Mouse (Mus musculus): ENCODE data around the gene Prpf8. TPM values are rescaled to one million over a fixed set of nuclear protein-coding genes. Genes with fewer than 3 reads are reported as not detected.
A peak's percentile ranks its signal among the peaks of the same experiment; 100 is the strongest.

Gene Prpf8
- polyA plus RNA-seq, 1 experiment from 2014 or later = 44.3 TPM

DNA sequence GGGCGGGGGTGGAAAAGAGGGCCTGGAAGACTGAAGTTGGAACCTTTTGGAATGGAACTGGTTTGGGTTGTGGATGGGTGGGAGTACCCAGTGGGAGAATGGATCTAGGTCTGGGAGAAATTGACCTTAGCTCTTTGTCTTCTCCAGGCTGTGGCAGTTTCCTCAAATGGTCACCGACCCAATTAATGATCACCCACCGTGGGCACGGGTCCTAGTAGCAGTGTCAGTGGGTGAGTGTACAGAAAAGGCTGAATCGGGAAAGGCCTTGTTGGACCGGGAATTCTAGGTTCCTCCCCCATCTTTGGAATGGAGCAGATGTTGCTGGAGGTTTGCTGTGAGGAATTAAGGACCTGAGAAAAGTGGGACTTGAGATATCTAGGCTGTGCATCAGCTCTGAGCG, 18.2 kb upstream of the Prpf8 start:
- H3K36me3 ChIP-seq = peaks cover 17% of the 10 kb centered on the region
- WGBS = 67% methylated on average over 7 of the region's 7 CpGs
- H3K4me3 ChIP-seq (replicated peaks) = peak overlapping the region; percentile 30
- no peaks in the 10 kb centered on the region for H3K9me3 ChIP-seq (replicated peaks)
- H3K4me1 ChIP-seq = peaks cover 12% of the 10 kb centered on the region
- peak overlapping the region; percentile 64 for H3K4me2 ChIP-seq
- H3K27me3 ChIP-seq (replicated peaks) = no peaks in the 10 kb centered on the region
- peak overlapping the region; percentile 40; the same call in 1 of the 2 replicates for H3K9ac ChIP-seq (replicated peaks)
- H3K27ac ChIP-seq (replicated peaks) = no peak overlapping the region
- no peak for ATAC-seq (ENCODE audit: low FRiP score)

DNA sequence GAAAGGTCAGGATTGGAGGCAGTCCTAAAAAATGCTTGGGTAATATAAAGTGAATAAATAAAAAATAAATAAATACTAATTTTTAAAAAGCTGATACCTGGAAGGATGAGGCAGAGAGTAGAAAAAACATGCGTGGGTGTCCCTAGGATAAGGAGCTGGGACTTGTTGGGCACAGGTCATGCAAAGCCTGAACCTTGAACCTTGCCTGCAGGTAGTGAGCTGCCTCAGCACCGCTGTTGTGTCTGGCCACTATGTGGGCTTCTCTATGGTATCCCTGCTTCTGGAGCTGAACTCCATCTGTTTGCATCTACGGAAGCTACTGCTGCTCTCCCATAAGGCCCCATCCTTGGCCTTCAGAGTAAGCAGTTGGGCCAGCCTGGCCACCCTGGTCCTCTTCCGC, 17.4 kb upstream of the Prpf8 start:
- Histone ChIP-seq H3K9me3 (replicated peaks) (no peaks in the 10 kb centered on the region), H3K4me2 (no peak overlapping the region), H3K27ac (replicated peaks) (no peak overlapping the region), H3K9ac (replicated peaks) (no peak overlapping the region), H3K36me3 (peaks cover 17% of the 10 kb centered on the region), H3K27me3 (replicated peaks) (no peaks in the 10 kb centered on the region), H3K4me3 (replicated peaks) (no peak overlapping the region), H3K4me1 (peaks cover 8% of the 10 kb centered on the region; the same call in 1 of the 2 replicates)
- 93% methylated on average over 4 of the region's 4 CpGs for WGBS
- no peak for ATAC-seq (ENCODE audit: low FRiP score)

DNA sequence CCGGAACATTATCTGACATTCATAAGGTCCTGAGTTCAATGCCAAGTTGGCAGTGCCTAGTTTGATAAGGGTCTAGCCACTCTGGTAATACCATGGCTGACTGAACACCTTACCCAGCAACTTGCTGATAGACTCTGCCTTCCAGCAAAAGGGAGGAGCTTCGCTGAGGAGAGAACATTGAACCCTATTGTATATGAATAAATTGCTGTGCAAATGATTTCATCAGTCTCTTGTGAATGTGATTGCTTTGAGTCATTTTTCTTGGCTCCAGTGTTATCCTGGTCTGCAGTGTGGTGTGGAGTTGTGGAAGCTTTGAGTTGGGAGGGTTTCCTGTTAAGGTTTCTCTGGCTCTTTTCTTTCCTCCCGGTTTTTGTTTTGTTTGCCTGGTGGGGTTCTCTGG, 15.9 kb upstream of the Prpf8 start:
- 94% methylated on average over 3 of the region's 3 CpGs for WGBS

DNA sequence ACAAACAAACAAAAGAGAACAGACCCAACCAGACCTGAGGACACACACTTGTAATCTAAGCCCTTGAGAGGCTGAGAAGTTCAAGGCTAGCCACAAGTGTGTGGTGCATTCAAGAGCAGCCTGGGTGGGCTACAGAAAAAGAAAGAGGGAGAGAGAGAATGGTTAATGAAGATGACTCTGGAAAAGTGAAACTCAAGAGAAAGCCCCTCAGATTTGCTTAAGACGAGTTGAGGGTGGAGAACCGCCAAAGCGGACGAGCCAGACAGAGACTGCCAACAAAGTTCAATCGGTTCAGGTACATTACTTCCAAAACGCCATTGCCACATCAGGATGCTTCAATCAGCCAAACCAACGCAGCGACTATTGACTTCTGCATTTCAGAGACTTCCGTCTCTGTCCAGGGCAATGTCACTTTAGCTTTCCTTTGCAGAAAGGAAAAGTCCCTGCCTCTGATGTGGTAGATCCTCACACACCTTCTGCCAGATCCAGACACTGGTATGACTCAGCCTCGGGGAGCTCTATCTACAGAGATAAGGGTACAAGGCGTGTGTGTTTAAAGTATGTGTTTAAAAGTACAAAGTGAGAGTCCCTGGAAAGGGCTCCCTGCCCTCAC, 14.0 kb upstream of the Prpf8 start:
- Histone ChIP-seq H3K4me1 (peaks cover 6% of the 10 kb centered on the region; the same call in 1 of the 2 replicates), H3K4me2 (no peak overlapping the region), H3K36me3 (no peaks in the 10 kb centered on the region), H3K9me3 (replicated peaks) (no peaks in the 10 kb centered on the region), H3K9ac (replicated peaks) (no peak overlapping the region), H3K27me3 (replicated peaks) (no peaks in the 10 kb centered on the region), H3K4me3 (replicated peaks) (no peak overlapping the region), H3K27ac (replicated peaks) (no peak overlapping the region)
- 84% methylated on average over 11 of the region's 11 CpGs for WGBS
- ATAC-seq (ENCODE audit: low FRiP score) = no peak

More for the DNA sequence above, 15.9 kb upstream of the Prpf8 start:
- H3K27ac ChIP-seq (replicated peaks) = no peak overlapping the region
- H3K4me2 ChIP-seq = no peak overlapping the region
- no peak overlapping the region for H3K4me3 ChIP-seq (replicated peaks)
- no peaks in the 10 kb centered on the region for H3K9me3 ChIP-seq (replicated peaks)
- H3K9ac ChIP-seq (replicated peaks) = no peak overlapping the region
- H3K4me1 ChIP-seq = peaks cover 8% of the 10 kb centered on the region; the same call in 1 of the 2 replicates
- no peaks in the 10 kb centered on the region for H3K27me3 ChIP-seq (replicated peaks)
- peaks cover 3% of the 10 kb centered on the region for H3K36me3 ChIP-seq
- ATAC-seq (ENCODE audit: low FRiP score) = no peak

DNA sequence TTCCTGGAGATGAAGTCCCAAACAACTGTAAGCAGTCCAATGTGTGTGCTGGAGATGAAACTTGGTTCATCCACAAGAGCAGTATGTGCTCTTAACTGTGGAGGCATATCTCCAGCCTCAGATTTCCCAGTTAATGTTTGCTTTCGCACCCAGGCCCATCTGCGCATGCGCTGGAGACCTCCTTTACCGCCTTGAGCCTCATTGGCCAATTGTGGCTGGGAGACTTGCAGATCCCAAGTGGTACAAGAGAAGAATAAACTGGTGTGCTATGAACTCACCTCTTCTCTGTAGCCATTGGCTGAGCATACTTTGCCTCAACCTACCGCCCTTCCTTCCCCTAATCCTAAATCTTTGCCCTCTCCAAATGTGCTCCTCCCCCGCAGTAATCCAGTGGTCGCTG, 13.2 kb upstream of the Prpf8 start:
- 66% methylated on average over 7 of the region's 7 CpGs for WGBS
- Histone ChIP-seq H3K36me3 (no peaks in the 10 kb centered on the region), H3K9me3 (replicated peaks) (no peaks in the 10 kb centered on the region), H3K4me2 (no peak overlapping the region), H3K27ac (replicated peaks) (no peak overlapping the region), H3K4me3 (replicated peaks) (no peak overlapping the region), H3K27me3 (replicated peaks) (no peaks in the 10 kb centered on the region), H3K4me1 (no peaks in the 10 kb centered on the region), H3K9ac (replicated peaks) (no peak overlapping the region)
- no peak for ATAC-seq (ENCODE audit: low FRiP score)

DNA sequence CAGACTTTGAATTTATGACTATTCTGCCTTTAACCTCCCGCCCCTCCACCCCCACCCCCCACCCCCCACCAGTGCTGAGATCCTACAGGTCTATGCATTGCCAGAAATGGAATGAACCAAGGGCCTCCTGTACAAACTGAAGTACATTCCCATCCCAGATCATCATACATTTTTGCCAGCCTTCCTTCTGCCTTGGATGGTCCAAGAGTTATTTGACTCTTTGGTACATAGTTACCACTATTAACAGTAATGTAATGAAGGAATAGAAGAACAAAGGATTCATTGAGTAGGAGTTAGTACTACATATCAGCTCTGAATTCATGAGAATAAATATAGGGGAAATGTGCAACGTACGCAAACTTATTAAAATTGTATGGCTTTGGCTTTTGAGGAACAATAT, 424 bp upstream of the Prpf8 start:
- H3K27ac ChIP-seq (replicated peaks) = 0 out of 2 replicates have a peak overlapping the region, but pooled peaks have one; percentile 33
- H3K27me3 ChIP-seq (replicated peaks) = no peaks in the 10 kb centered on the region; the same call in 1 of the 2 replicates
- 21% methylated on average over 3 of the region's 3 CpGs for WGBS
- no peak overlapping the region for H3K9ac ChIP-seq (replicated peaks)
- H3K4me2 ChIP-seq = peak overlapping the region; percentile 96
- peaks cover 17% of the 10 kb centered on the region for H3K4me1 ChIP-seq
- H3K9me3 ChIP-seq (replicated peaks) = no peaks in the 10 kb centered on the region
- H3K36me3 ChIP-seq = peaks cover 23% of the 10 kb centered on the region
- ATAC-seq (ENCODE audit: low FRiP score) = no peak; the same call in none of the 2 replicates
- H3K4me3 ChIP-seq (replicated peaks) = peak overlapping the region; percentile 76

DNA sequence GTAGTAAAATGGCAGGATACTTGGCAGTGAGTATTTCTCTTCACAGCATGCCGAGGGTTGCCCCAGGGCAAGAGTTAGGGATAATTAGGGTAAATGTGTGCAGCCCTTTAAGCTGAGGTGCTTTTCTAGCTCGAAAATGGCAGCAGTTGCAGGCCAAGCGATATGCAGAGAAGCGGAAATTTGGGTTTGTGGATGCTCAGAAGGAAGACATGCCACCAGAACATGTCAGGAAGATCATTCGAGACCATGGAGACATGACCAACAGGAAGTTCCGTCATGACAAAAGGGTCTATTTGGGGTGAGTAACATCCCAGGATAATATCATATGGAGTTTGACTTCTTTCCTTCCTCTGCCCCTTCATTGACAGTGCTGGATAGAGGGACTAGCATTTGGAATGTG, 880 bp downstream of the Prpf8 start:
- Histone ChIP-seq H3K27me3 (replicated peaks) (no peaks in the 10 kb centered on the region; the same call in 1 of the 2 replicates), H3K4me3 (replicated peaks) (peak overlapping the region; percentile 76), H3K9ac (replicated peaks) (peak overlapping the region; percentile 94), H3K4me2 (peak overlapping the region; percentile 96), H3K36me3 (peaks cover 36% of the 10 kb centered on the region), H3K9me3 (replicated peaks) (no peaks in the 10 kb centered on the region), H3K27ac (replicated peaks) (no peak overlapping the region), H3K4me1 (peaks cover 17% of the 10 kb centered on the region)
- WGBS = 43% methylated on average over 6 of the region's 6 CpGs
- no peak for ATAC-seq (ENCODE audit: low FRiP score)

DNA sequence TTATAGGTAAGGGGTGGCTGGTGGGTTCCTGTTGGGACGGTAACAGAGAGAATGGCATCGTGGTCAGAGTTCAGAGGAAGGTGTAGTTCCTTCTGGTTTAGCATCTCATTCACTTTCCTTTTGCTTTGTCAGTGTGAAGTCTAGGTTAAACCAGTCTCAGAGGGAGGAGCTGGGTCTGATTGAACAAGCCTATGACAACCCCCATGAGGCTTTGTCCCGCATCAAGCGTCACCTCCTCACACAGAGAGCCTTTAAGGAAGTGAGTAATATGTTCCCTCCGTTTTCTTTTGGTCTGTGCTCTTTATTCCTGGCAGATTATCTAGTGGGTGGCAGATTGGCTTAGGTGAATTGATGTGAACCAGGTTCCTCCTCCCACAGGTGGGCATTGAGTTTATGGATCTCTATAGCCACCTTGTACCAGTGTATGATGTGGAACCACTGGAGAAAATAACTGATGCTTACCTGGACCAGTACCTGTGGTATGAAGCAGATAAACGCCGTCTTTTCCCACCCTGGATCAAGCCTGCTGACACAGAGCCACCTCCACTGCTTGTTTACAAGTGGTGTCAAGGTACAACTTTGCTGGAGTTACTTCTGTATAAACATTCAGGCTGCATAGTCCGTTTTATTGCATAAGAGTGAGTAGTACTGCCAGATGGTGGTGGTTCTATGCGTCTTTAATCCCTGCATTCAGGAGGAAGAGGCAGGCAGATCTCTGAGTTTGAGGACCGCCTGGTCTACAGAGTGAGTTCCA, 7.9 kb downstream of the Prpf8 start:
- Histone ChIP-seq H3K9ac (replicated peaks) (no peak overlapping the region), H3K9me3 (replicated peaks) (no peaks in the 10 kb centered on the region), H3K4me3 (replicated peaks) (no peak overlapping the region), H3K4me2 (no peak overlapping the region), H3K27me3 (replicated peaks) (no peaks in the 10 kb centered on the region), H3K27ac (replicated peaks) (no peak overlapping the region), H3K4me1 (no peaks in the 10 kb centered on the region), H3K36me3 (peaks cover 100% of the 10 kb centered on the region)
- WGBS = 95% methylated on average over 10 of the region's 10 CpGs
- ATAC-seq (ENCODE audit: low FRiP score) = no peak

DNA sequence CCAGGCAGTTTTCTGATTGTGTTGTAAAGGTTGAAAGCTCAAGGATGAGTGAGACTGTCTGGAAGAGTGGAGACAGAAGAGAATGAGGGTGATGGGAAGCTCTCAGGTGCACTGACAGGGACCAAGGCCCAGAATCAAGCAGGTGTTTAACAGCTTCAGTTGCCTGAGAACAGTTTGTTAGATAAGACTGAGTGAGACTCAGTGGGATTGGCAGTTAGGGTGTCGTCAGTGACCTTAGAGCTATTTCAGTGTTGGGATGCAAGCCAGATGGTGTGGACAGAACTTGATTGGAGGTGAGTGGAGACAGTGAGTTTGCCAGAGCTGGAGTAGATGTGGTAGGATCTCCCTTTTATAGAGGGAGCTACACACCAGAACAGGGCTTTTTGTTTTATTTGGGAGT, 11.5 kb downstream of the Prpf8 start:
- Histone ChIP-seq H3K36me3 (peaks cover 100% of the 10 kb centered on the region), H3K27me3 (replicated peaks) (no peaks in the 10 kb centered on the region), H3K9ac (replicated peaks) (no peak overlapping the region), H3K27ac (replicated peaks) (no peak overlapping the region), H3K4me2 (no peak overlapping the region), H3K4me3 (replicated peaks) (no peak overlapping the region), H3K9me3 (replicated peaks) (no peaks in the 10 kb centered on the region), H3K4me1 (no peaks in the 10 kb centered on the region)
- 97% methylated on average over 1 of the region's 1 CpGs for WGBS
- ATAC-seq (ENCODE audit: low FRiP score) = no peak

DNA sequence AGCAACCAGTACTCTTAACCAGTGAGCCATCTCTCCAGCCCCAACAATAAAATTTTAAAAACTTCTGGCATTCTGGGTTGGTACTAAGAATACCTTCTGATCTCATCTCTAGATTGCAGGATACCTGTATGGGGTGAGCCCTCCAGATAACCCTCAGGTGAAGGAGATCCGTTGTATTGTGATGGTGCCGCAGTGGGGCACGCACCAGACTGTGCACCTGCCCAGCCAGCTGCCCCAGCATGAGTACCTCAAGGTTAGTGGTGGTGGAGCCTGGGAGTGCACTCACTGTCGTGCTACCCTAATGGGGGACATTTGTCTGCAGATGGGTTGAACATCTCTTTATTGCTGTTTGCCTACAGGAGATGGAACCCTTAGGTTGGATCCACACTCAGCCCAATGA, 21.5 kb downstream of the Prpf8 start:
- 95% methylated on average over 4 of the region's 4 CpGs for WGBS
- Histone ChIP-seq H3K4me1 (peaks cover 12% of the 10 kb centered on the region), H3K27ac (replicated peaks) (no peak overlapping the region), H3K9ac (replicated peaks) (no peak overlapping the region), H3K27me3 (replicated peaks) (no peaks in the 10 kb centered on the region), H3K4me2 (no peak overlapping the region), H3K36me3 (peaks cover 58% of the 10 kb centered on the region), H3K9me3 (replicated peaks) (no peaks in the 10 kb centered on the region), H3K4me3 (replicated peaks) (no peak overlapping the region)
- no peak for ATAC-seq (ENCODE audit: low FRiP score)

DNA sequence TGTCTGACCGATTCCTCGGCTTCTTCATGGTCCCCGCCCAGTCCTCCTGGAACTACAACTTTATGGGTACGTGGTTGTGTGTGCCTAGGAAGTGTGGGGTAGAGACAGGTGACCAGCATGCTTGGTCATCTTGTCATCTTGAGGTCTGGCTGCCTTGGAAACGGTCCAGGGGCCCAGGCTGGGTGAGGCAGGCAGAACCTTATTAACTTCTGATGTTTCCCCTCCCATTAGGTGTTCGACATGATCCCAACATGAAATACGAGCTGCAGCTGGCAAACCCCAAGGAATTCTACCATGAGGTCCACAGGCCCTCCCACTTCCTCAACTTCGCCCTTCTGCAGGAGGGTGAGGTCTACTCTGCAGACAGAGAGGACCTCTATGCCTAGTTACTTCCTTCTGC, 22.3 kb downstream of the Prpf8 start:
- peaks cover 51% of the 10 kb centered on the region for H3K36me3 ChIP-seq
- 72% methylated on average over 8 of the region's 8 CpGs for WGBS

More for the DNA sequence above, 22.3 kb downstream of the Prpf8 start:
- H3K4me2 ChIP-seq = no peak overlapping the region
- no peak overlapping the region for H3K4me3 ChIP-seq (replicated peaks)
- H3K4me1 ChIP-seq = peaks cover 12% of the 10 kb centered on the region
- H3K9me3 ChIP-seq (replicated peaks) = no peaks in the 10 kb centered on the region
- H3K9ac ChIP-seq (replicated peaks) = no peak overlapping the region
- no peak overlapping the region for H3K27ac ChIP-seq (replicated peaks)
- H3K27me3 ChIP-seq (replicated peaks) = no peaks in the 10 kb centered on the region
- ATAC-seq (ENCODE audit: low FRiP score) = no peak

Data from neural tube, embryonic 15.5 days (tissue).